Mouse (Mus musculus) left cerebral cortex, postnatal 10 days (tissue): Measurements from ENCODE around the gene Gm21897. TPM values are rescaled to one million over a fixed set of nuclear protein-coding genes. Genes with fewer than 3 reads are reported as not detected.
"Not testable (repeated sequence)": the region's sequence is repeated elsewhere in the genome, so short reads cannot be mapped to it uniquely, and the experiment has no call there.

ENCODE experiments used
- DNase-seq, 2 experiments: peaks; one replicate each; pipeline ENCODE4 v3.0.0; 2021 to 2022; ENCODE audit warnings: low spot score in 2 of 2, mixed read lengths in 1 of 2; ENCODE audit errors: extremely low spot score in 1 of 2
- intact Hi-C: fragments of 180-260 bp; cut with DNase I; formaldehyde crosslinking; loops from one replicate; pipeline ENCODE4 v1.15.1; 2025
- total RNA-seq, 2 experiments: library from RNA; stranded (reverse); gene quantifications; 2 replicates each; pipeline ENCODE4 v1.2.3; 2021

Gene Gm21897
- total RNA-seq: not detected

- intact Hi-C loops, DNase-seq: not testable (repeated sequence)
These were observed at the start of gene Gm21897 for GRCm38 (mm10) chr16:15317158-15317557. TSS of gene Gm21897 (plus strand) at chr16:15317458.

- DNase-seq: no peak
- intact Hi-C loops: no loop called here
These were observed 45.0 kb upstream of the Gm21897 start for GRCm38 (mm10) chr16:15272291-15272690.

- no peak for DNase-seq
- intact Hi-C loops: no loop called here
These were observed 39.8 kb upstream of the Gm21897 start for GRCm38 (mm10) chr16:15277461-15277860.

- intact Hi-C loops: no loop called here
- no peak for DNase-seq
These were observed 24.2 kb upstream of the Gm21897 start for GRCm38 (mm10) chr16:15293041-15293440.

- intact Hi-C loops: no loop called here
- DNase-seq: no peak
These were observed 23.0 kb upstream of the Gm21897 start for GRCm38 (mm10) chr16:15294289-15294688.

GRCm38 (mm10) chr16:15294911-15295659 is 22.2 kb upstream of the Gm21897 start:
- intact Hi-C loops: loop anchor here (5.0 kb wide), 1 partner anchor 593 kb away; no protein-coding TSS in a partner anchor
- no peak for DNase-seq

GRCm38 (mm10) chr16:15334526-15334925 is 17.3 kb downstream of the Gm21897 start:
- DNase-seq: no peak
- intact Hi-C loops: no loop called here

GRCm38 (mm10) chr16:15339051-15339450 is 21.8 kb downstream of the Gm21897 start:
- intact Hi-C loops: no loop called here
- peak; percentile 15 to 31 for DNase-seq

- intact Hi-C loops: no loop called here
These were observed 28.8 kb downstream of the Gm21897 start for GRCm38 (mm10) chr16:15346045-15346444.

GRCm38 (mm10) chr16:15349381-15349780 is 32.1 kb downstream of the Gm21897 start:
- intact Hi-C loops: no loop called here
- DNase-seq: no peak

More at GRCm38 (mm10) chr16:15346045-15346444, 28.8 kb downstream of the Gm21897 start:
- no peak for DNase-seq

GRCm38 (mm10) chr16:15351301-15351700 is 34.0 kb downstream of the Gm21897 start:
- intact Hi-C loops: no loop called here
- no peak for DNase-seq

- intact Hi-C loops: no loop called here
- no peak for DNase-seq
These were observed 35.1 kb downstream of the Gm21897 start for GRCm38 (mm10) chr16:15352320-15352719.

- intact Hi-C loops: no loop called here
- no peak for DNase-seq
These were observed 37.6 kb downstream of the Gm21897 start for GRCm38 (mm10) chr16:15354901-15355300.

- DNase-seq: no peak
- intact Hi-C loops: no loop called here
These were observed 38.1 kb downstream of the Gm21897 start for GRCm38 (mm10) chr16:15355339-15355738.

- intact Hi-C loops: no loop called here
- DNase-seq: no peak
These were observed 40.5 kb downstream of the Gm21897 start for GRCm38 (mm10) chr16:15357766-15358165.

- no peak for DNase-seq
- intact Hi-C loops: no loop called here
These were observed 42.0 kb downstream of the Gm21897 start for GRCm38 (mm10) chr16:15359110-15359782.

- no peak for DNase-seq
- intact Hi-C loops: no loop called here
These were observed 43.6 kb downstream of the Gm21897 start for GRCm38 (mm10) chr16:15360825-15361224.
